Mouse (Mus musculus) CH12.LX (cell line): Measurements from ENCODE around the gene Chd5. TPM values are rescaled to one million over a fixed set of nuclear protein-coding genes. Genes with fewer than 3 reads are reported as not detected.

Experiments used
- DNase-seq: peaks from one replicate; pipeline ENCODE4 v3.0.0-alpha.2; 2013; ENCODE audit errors: extremely low read depth
- H3K27ac ChIP-seq: 2 replicates; pipeline ENCODE4 v1.5.1; 2012; ENCODE audit warnings: low read depth, mild to moderate bottlenecking, control low read depth, moderate library complexity; ENCODE audit not compliant: insufficient read depth
- H3K27me3 ChIP-seq: replicated peaks from 2 replicates; pipeline ENCODE3; 2012; ENCODE audit warnings: inconsistent platforms
- H3K36me3 ChIP-seq, 2 experiments: replicated peaks in 1 of 2; 2 replicates each; pipeline versions ENCODE3 to v1.6.1; 2012; ENCODE audit warnings: inconsistent platforms in 1 of 2, low read length in 1 of 2, mild to moderate bottlenecking in 1 of 2, mixed read lengths in 1 of 2, moderate library complexity in 1 of 2; ENCODE audit not compliant: control insufficient read depth in 1 of 2, insufficient read depth in 1 of 2
- H3K4me1 ChIP-seq, 2 experiments: 2 replicates each; pipeline ENCODE4 v1.6.1; 2012; ENCODE audit warnings: inconsistent platforms in 1 of 2, moderate library complexity in 1 of 2; ENCODE audit not compliant: insufficient read depth in 2 of 2, control insufficient read depth in 1 of 2
- H3K4me2 ChIP-seq: 2 replicates; pipeline ENCODE4 v1.6.1; 2012; ENCODE audit warnings: low read depth, mild to moderate bottlenecking, control low read depth; ENCODE audit not compliant: poor library complexity, insufficient read depth, severe bottlenecking
- H3K4me3 ChIP-seq, 3 experiments: fragments of 150-350 bp in 1 of 3; sonication (generic) in 1 of 3; replicated peaks in 1 of 3; 2 replicates each; pipeline versions ENCODE3 to v1.5.1; 2011 to 2012; ENCODE audit warnings: low read depth in 2 of 3, low read length in 2 of 3, mild to moderate bottlenecking in 2 of 3, moderate library complexity in 2 of 3, control low read depth in 1 of 3, improper control_type of control experiment in 1 of 3, inconsistent platforms in 1 of 3, mixed read lengths in 1 of 3; ENCODE audit not compliant: poor library complexity in 1 of 3
- H3K79me2 ChIP-seq: replicated peaks from 2 replicates; pipeline ENCODE4 v1.6.1; 2012; ENCODE audit warnings: mild to moderate bottlenecking, moderate library complexity; ENCODE audit not compliant: control insufficient read depth, poor library complexity, insufficient read depth, severe bottlenecking; ENCODE audit errors: extremely low read depth
- H3K9ac ChIP-seq: 2 replicates; pipeline ENCODE4 v1.6.1; 2012; ENCODE audit warnings: low read depth, mild to moderate bottlenecking, control low read depth, moderate library complexity; ENCODE audit not compliant: insufficient read depth
- H3K9me3 ChIP-seq: replicated peaks from 2 replicates; pipeline ENCODE3; 2012; ENCODE audit warnings: low read length, inconsistent platforms, mixed read lengths
- CTCF ChIP-seq, 2 experiments: IDR thresholded peaks in 1 of 2; conservative IDR thresholded peaks in 1 of 2; 2 replicates each; pipeline ENCODE4 v1.5.1; 2011 to 2012; ENCODE audit warnings: low read depth in 2 of 2, low read length in 2 of 2, improper control_type of control experiment in 1 of 2, inconsistent platforms in 1 of 2, mild to moderate bottlenecking in 1 of 2, moderate library complexity in 1 of 2
- ELF1 ChIP-seq: IDR thresholded peaks from 2 replicates; pipeline ENCODE4 v1.6.1; 2014; ENCODE audit warnings: low read depth, mild to moderate bottlenecking, inconsistent platforms, low read length, improper control_type of control experiment
- EP300 ChIP-seq: IDR thresholded peaks from 2 replicates; pipeline ENCODE4 v1.6.1; 2011; ENCODE audit warnings: low read length, improper control_type of control experiment
- ETS1 ChIP-seq: conservative IDR thresholded peaks from 2 replicates; pipeline ENCODE4 v1.6.1; 2012; ENCODE audit warnings: low read depth, mild to moderate bottlenecking, inconsistent platforms, low read length, improper control_type of control experiment, moderate library complexity
- HCFC1 ChIP-seq: IDR thresholded peaks from 2 replicates; pipeline ENCODE4 v1.6.1; 2012; ENCODE audit warnings: low read depth, mild to moderate bottlenecking, inconsistent platforms, low read length, improper control_type of control experiment
- IRF4 ChIP-seq: IDR thresholded peaks from 2 replicates; pipeline ENCODE4 v1.6.1; 2014; ENCODE audit warnings: low read depth, mild to moderate bottlenecking, inconsistent platforms, low read length, improper control_type of control experiment
- JUND ChIP-seq: conservative IDR thresholded peaks from 2 replicates; pipeline ENCODE4 v1.6.1; 2011; ENCODE audit warnings: low read depth, low read length, improper control_type of control experiment
- MAFK ChIP-seq: IDR thresholded peaks from 2 replicates; pipeline ENCODE4 v1.6.1; 2011; ENCODE audit warnings: low read length, improper control_type of control experiment; ENCODE audit not compliant: insufficient replicate concordance
- MAX ChIP-seq: IDR thresholded peaks from 2 replicates; pipeline ENCODE4 v1.6.1; 2011; ENCODE audit warnings: low read length, improper control_type of control experiment
- MEF2A ChIP-seq: IDR thresholded peaks from 2 replicates; pipeline ENCODE4 v1.6.1; 2014; ENCODE audit warnings: low read depth, mild to moderate bottlenecking, inconsistent platforms, low read length, improper control_type of control experiment, borderline replicate concordance
- MXI1 ChIP-seq: IDR thresholded peaks from 2 replicates; pipeline ENCODE4 v1.6.1; 2011; ENCODE audit warnings: mild to moderate bottlenecking, low read depth, low read length, improper control_type of control experiment
- MYC ChIP-seq: IDR thresholded peaks from 2 replicates; pipeline ENCODE4 v1.6.1; 2011; ENCODE audit warnings: low read depth, mild to moderate bottlenecking, improper control_type of control experiment, low read length
- NELFE ChIP-seq: IDR thresholded peaks from 2 replicates; pipeline ENCODE4 v1.6.1; 2011; ENCODE audit warnings: low read depth, low read length, improper control_type of control experiment
- NRF1 ChIP-seq: IDR thresholded peaks from 2 replicates; pipeline ENCODE4 v1.6.1; 2014; ENCODE audit warnings: low read depth, mild to moderate bottlenecking, inconsistent platforms, low read length, improper control_type of control experiment, moderate library complexity
- PAX5 ChIP-seq: IDR thresholded peaks from 2 replicates; pipeline ENCODE4 v1.6.1; 2012; ENCODE audit warnings: low read length, inconsistent platforms, mixed read lengths
- POLR2A ChIP-seq: IDR thresholded peaks from 2 replicates; pipeline ENCODE4 v1.6.1; 2011; ENCODE audit warnings: low read depth, mild to moderate bottlenecking, improper control_type of control experiment, low read length
- RAD21 ChIP-seq: IDR thresholded peaks from 2 replicates; pipeline ENCODE4 v1.6.1; 2011; ENCODE audit warnings: low read depth, mild to moderate bottlenecking, low read length, improper control_type of control experiment, moderate library complexity
- RCOR1 ChIP-seq: conservative IDR thresholded peaks from 2 replicates; pipeline ENCODE4 v1.6.1; 2012; ENCODE audit warnings: low read depth, mild to moderate bottlenecking, inconsistent platforms, low read length, improper control_type of control experiment
- SIN3A ChIP-seq: IDR thresholded peaks from 2 replicates; pipeline ENCODE4 v1.6.1; 2012; ENCODE audit warnings: low read length, improper control_type of control experiment, inconsistent platforms
- SMC3 ChIP-seq: IDR thresholded peaks from 2 replicates; pipeline ENCODE4 v1.6.1; 2011; ENCODE audit warnings: low read depth, low read length, improper control_type of control experiment
- TBP ChIP-seq: conservative IDR thresholded peaks from 2 replicates; pipeline ENCODE4 v1.6.1; 2011; ENCODE audit warnings: low read depth, low read length, improper control_type of control experiment
- TCF12 ChIP-seq: IDR thresholded peaks from 2 replicates; pipeline ENCODE4 v1.6.1; 2014; ENCODE audit warnings: low read depth, mild to moderate bottlenecking, inconsistent platforms, low read length, improper control_type of control experiment
- USF2 ChIP-seq: conservative IDR thresholded peaks from 2 replicates; pipeline ENCODE4 v1.6.1; 2011; ENCODE audit warnings: low read depth, low read length, improper control_type of control experiment
- ZKSCAN1 ChIP-seq: IDR thresholded peaks from 2 replicates; pipeline ENCODE4 v1.6.1; 2012; ENCODE audit warnings: low read depth, inconsistent platforms, low read length, improper control_type of control experiment, borderline replicate concordance
- dilution Hi-C: fragments of 300-500 bp; cut with MboI; formaldehyde crosslinking; loops from 2 replicates; pipeline ENCODE4 v1.14.3; 2020; ENCODE audit warnings: low sequenced_read_pairs; ENCODE audit not compliant: extremely low pct_unique_long_range_greater_than_20kb, extremely low pct_ligation_motif_present
- in situ Hi-C: fragments of 300-500 bp; cut with MboI; formaldehyde crosslinking; loops from 3 replicates; pipeline ENCODE4 v1.14.3; 2019; ENCODE audit warnings: low sequenced_read_pairs, low pct_ligation_motif_present, low pct_unique_long_range_greater_than_20kb, mixed read lengths
- polyA plus RNA-seq: library from polyadenylated mRNA; unstranded; fragments of >175 nt; gene quantifications from 2 replicates; pipeline ENCODE4 v1.2.1, GENCODE M21; 2012; ENCODE audit warnings: low read depth; ENCODE audit not compliant: insufficient read length
- total RNA-seq, 2 experiments: library from RNA; depleted of rRNA; stranded (reverse); fragments of 300-350 nt in 1 of 2; fragments of >200 nt in 1 of 2; gene quantifications; 2 replicates each; pipeline ENCODE4 v1.2.3; 2012 to 2014

The Chd5 gene
- total and polyA plus RNA-seq, 3 experiments, result 0.44 to 3.4 (median 1.2) TPM

- H3K9me3 ChIP-seq, result peaks cover 7% of the 10 kb centered on the region
- dilution Hi-C loops (no loop called here), in situ Hi-C loops (no loop called here)
- peaks cover 55 to 98% of the 10 kb centered on the region in 2 experiments for H3K36me3 ChIP-seq
- H3K4me2 ChIP-seq, result no peak overlapping the region
- peaks cover 6 to 28% of the 10 kb centered on the region in 2 experiments for H3K4me1 ChIP-seq
- no peak overlapping the region for H3K9ac ChIP-seq
- DNase-seq, result peak; percentile 44
- no peak overlapping the region for H3K4me3 ChIP-seq
- no peaks in the 10 kb centered on the region for H3K79me2 ChIP-seq
- TF ChIP-seq NRF1, result no peak
- no peak for TF ChIP-seq NELFE
- no peak for TF ChIP-seq USF2
- TF ChIP-seq HCFC1, result no peak
- TF ChIP-seq MAX, result no peak
- TF ChIP-seq JUND, result no peak
- no peak for TF ChIP-seq MAFK
- TF ChIP-seq RCOR1, result no peak
- no peak for TF ChIP-seq MYC
- no peak; the same call in 1 of the 2 replicates for TF ChIP-seq RAD21
- no peak for TF ChIP-seq SIN3A
- TF ChIP-seq TBP, result no peak
- no peak for TF ChIP-seq ZKSCAN1
- TF ChIP-seq IRF4, result peak; percentile 79
- TF ChIP-seq PAX5, result no peak
- no peak for TF ChIP-seq ELF1
- TF ChIP-seq TCF12, result peak; percentile 52; the same call in 1 of the 2 replicates
- TF ChIP-seq CTCF (conservative IDR thresholded peaks at IDR 0.05 in 1 of 2, IDR thresholded peaks at IDR 0.05 in 1 of 2; ENCODE audit: low read depth in 2 of 2, low read length in 2 of 2), result peak in 1 of 2 experiments; percentile 39; a peak in 2 of 4 replicates
- peak; percentile 54 for TF ChIP-seq EP300
- TF ChIP-seq MEF2A, result no peak
- TF ChIP-seq ETS1, result no peak
- TF ChIP-seq MXI1, result no peak
- TF ChIP-seq, all 38 proteins: peak for 4
- peak overlapping the region; percentile 16; the same call in 1 of the 2 replicates for H3K27ac ChIP-seq
- H3K27me3 ChIP-seq, result no peaks in the 10 kb centered on the region
Observed at GRCm38 (mm10) chr4:152428259-152428658, 89.8 kb downstream of the Chd5 start.

DNA sequence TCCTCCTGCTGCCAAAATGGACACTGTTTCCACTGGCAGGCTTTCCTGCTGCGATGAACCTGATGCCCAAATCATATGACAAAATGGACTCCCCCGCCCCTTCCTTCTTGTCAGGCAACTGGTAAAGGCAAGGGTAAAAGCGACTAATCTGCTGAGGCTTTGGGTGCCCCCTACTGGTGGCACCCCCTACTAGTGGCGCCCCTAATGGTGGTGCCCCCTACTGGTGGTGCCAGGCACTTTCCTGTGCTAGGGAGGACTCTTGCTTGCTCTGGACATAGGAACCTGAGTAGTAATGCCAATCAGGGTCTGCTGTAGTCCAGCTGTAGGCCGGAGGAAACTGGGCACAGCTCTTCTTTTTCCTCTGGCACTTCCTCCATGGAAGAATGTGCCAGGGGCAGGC, 93.9 kb downstream of the Chd5 start:
- TF ChIP-seq CTCF (conservative IDR thresholded peaks at IDR 0.05 in 1 of 2, IDR thresholded peaks at IDR 0.05 in 1 of 2; ENCODE audit: low read depth in 2 of 2, low read length in 2 of 2), result peak; percentile 86 to 100
- TF ChIP-seq NELFE, result peak; percentile 71; the same call in 1 of the 2 replicates
- TF ChIP-seq SMC3, result peak; percentile 54
- no peak for TF ChIP-seq TCF12
- no peak for TF ChIP-seq POLR2A
- TF ChIP-seq PAX5, result no peak
- peak; percentile 40 for TF ChIP-seq RAD21
- TF ChIP-seq EP300, result no peak
- dilution Hi-C loops (no loop called here), in situ Hi-C loops (loop anchor here (10.0 kb wide), 1 partner anchor 258 kb away; the partner anchor contains the start of gene Acot7)

More for the DNA sequence above, 93.9 kb downstream of the Chd5 start:
- Histone ChIP-seq H3K27me3 (no peaks in the 10 kb centered on the region), H3K9ac (no peak overlapping the region), H3K79me2 (no peaks in the 10 kb centered on the region), H3K4me1 (peaks cover 6 to 38% of the 10 kb centered on the region in 2 experiments), H3K27ac (no peak overlapping the region), H3K4me3 (no peak overlapping the region), H3K36me3 (peaks cover 47 to 95% of the 10 kb centered on the region in 2 experiments), H3K9me3 (no peaks in the 10 kb centered on the region), H3K4me2 (no peak overlapping the region)
- DNase-seq, result peak; percentile 67
